Mouse (Mus musculus) brain, embryonic 14.5 days (tissue): ENCODE results near the gene Kdm6b.

ENCODE experiments used
- CTCF ChIP-seq: fragments of 200-500 bp; IDR thresholded peaks from 2 replicates; pipeline ENCODE4 v1.5.1; 2012; ENCODE audit warnings: inconsistent platforms, mild to moderate bottlenecking, moderate library complexity, borderline replicate concordance; ENCODE audit not compliant: insufficient read depth, insufficient read length; ENCODE audit errors: extremely low read depth
- POLR2A ChIP-seq: fragments of 200-500 bp; IDR thresholded peaks from 2 replicates; pipeline ENCODE4 v1.6.1; 2012; ENCODE audit warnings: mild to moderate bottlenecking, inconsistent platforms, borderline replicate concordance; ENCODE audit not compliant: poor library complexity, insufficient read depth, insufficient read length, severe bottlenecking; ENCODE audit errors: extremely low read depth

- no peak for TF ChIP-seq CTCF
- no peak for TF ChIP-seq POLR2A
Measured at GRCm38 (mm10) chr11:69362021-69362420, 51.5 kb downstream of the Kdm6b start.
